Comparison of ENCODE assay signal across 8 mouse cellular contexts in the genomic region with DNA sequence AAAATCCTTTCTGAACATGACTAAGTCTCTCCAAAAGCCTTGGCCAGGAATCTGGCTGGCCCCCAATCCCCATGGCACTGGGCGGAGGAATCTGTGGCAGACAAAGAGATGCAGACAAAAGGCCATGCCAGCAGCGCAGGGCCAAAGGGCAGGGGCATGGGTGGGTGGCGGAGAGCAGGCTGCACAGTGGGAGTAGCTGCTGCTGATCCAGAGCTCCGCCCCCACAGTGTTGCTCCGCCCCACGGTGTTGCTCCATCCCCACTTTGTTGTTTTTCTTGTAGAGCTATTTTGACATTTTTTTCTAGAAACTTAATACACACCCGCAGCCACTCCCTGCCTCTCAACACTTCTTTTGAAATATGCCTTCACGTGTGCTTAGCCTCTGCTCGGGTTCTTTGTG. TPM values are rescaled to one million over a fixed set of nuclear protein-coding genes. Genes with fewer than 3 reads are reported as not detected.
A peak's percentile ranks its signal among the peaks of the same experiment; 100 is the strongest.
DNase-seq lines count a peak whose midpoint lies in the region; ATAC-seq lines count a peak whose summit lies in the region.

No protein-coding gene starts in this region.

- peaks cover 5% of the 10 kb centered on the region; the same call in 1 of the 2 replicates for H3K4me1 ChIP-seq in kidney, embryonic 14.5 days (ENCODE audit: control insufficient read depth, insufficient read depth, low read length)

- no peak overlapping the region for H3K4me3 ChIP-seq in kidney, embryonic 14.5 days (ENCODE audit: low read length)

- peak; percentile 32 to 41 for DNase-seq in layer of hippocampus, postnatal 10 days (ENCODE audit: low spot score in 2 of 2)
- DNase-seq in layer of hippocampus, postnatal 25 days (ENCODE audit: extremely low spot score in 1 of 2, low spot score in 1 of 2), result no peak
- DNase-seq in brain, adult 2 months (ENCODE audit: low read depth, low spot score), result peak; percentile 60
- DNase-seq in gonadal fat pad, adult 2 months (ENCODE audit: low read depth), result peak; percentile 27
- peak; percentile 31 for DNase-seq in mesoderm, embryonic 11.5 days (ENCODE audit: low read depth, low spot score)
- DNase-seq in c-Kit-positive CD71-positive TER-119-positive erythroid progenitor cells, embryonic 14.5 days (ENCODE audit: low spot score), result no peak

- H3K9ac ChIP-seq in kidney, embryonic 14.5 days (ENCODE audit: low read depth, low read length), result no peak overlapping the region

- no peaks in the 10 kb centered on the region for H3K9me3 ChIP-seq in kidney, embryonic 14.5 days (ENCODE audit: control insufficient read depth, low read length)

- WGBS in kidney, embryonic 14.5 days, result 15% methylated on average over 9 of the region's 9 CpGs

- no peaks in the 10 kb centered on the region for H3K27me3 ChIP-seq in kidney, embryonic 14.5 days (ENCODE audit: control insufficient read depth, insufficient read depth, low read length)

- peak; percentile 63 for ATAC-seq in kidney, embryonic 14.5 days (ENCODE audit: low FRiP score, low TSS enrichment)
- no peak; the same call in 1 of the 2 replicates for ATAC-seq in monocyte, adult 5-6 weeks (replicated peaks; ENCODE audit: insufficient number of reproducible peaks, low FRiP score, low TSS enrichment, poor library complexity, severe bottlenecking)

- H3K27ac ChIP-seq in kidney, embryonic 14.5 days (ENCODE audit: low read depth, low read length), result peak overlapping the region; percentile 44; the same call in 1 of the 2 replicates

- H3K36me3 ChIP-seq in kidney, embryonic 14.5 days (ENCODE audit: control insufficient read depth, insufficient read depth, low read length), result no peaks in the 10 kb centered on the region

- no peak overlapping the region for H3K4me2 ChIP-seq in kidney, embryonic 14.5 days (replicated peaks; ENCODE audit: low read depth, low read length)

RNA-seq across cellular contexts. Expression of a gene that starts 31.2 kb away (rescaled TPM):
- total RNA-seq in layer of hippocampus, postnatal 10 days (2021), result under 1 TPM; 0.73 to 0.80 TPM
- 1 to 10 TPM; 1.2 to 1.3 TPM for total RNA-seq in layer of hippocampus, postnatal 25 days (2021)
- 3.4 TPM in 2 replicates for polyA plus RNA-seq in gonadal fat pad, adult 2 months (2012; rRNA removed)
- polyA plus RNA-seq in kidney, embryonic 14.5 days (2014; fragmentation: Nextera tagmentation; extraction: Ambion mirVana), result 0.24 and 0.51 TPM in 2 replicates
- total RNA-seq in monocyte, adult 5-6 weeks (2017), result 44.7 to 96.7 TPM (median 53.9 TPM) in 3 replicates

RNA-seq across cellular contexts. Expression of a gene that starts 54.1 kb away (rescaled TPM):
- total RNA-seq in layer of hippocampus, postnatal 10 days (2021), result 10 to 100 TPM; 62.2 to 76.7 TPM
- total RNA-seq in layer of hippocampus, postnatal 25 days (2021), result 10 to 100 TPM; 54.8 to 57.2 TPM
- polyA plus RNA-seq in gonadal fat pad, adult 2 months (2012; rRNA removed), result 63.7 and 93.0 TPM in 2 replicates
- polyA plus RNA-seq in kidney, embryonic 14.5 days (2014; fragmentation: Nextera tagmentation; extraction: Ambion mirVana), result 161 and 195 TPM in 2 replicates
- total RNA-seq in monocyte, adult 5-6 weeks (2017), result 6.8 to 10.9 TPM (median 10.2 TPM) in 3 replicates

Comparison
In these comparisons a context has a peak if more than half of its experiments do, and no peak if none do; other contexts are left out.
1. DNase-seq: peak in layer of hippocampus, postnatal 10 days (2 of 2), brain, adult 2 months (single experiment), gonadal fat pad, adult 2 months (single experiment) and mesoderm, embryonic 11.5 days (single experiment); none in layer of hippocampus, postnatal 25 days (0 of 2) and c-Kit-positive CD71-positive TER-119-positive erythroid progenitor cells, embryonic 14.5 days (single experiment).
2. RNA of a gene that starts 31.2 kb away (total RNA-seq): 44.7 to 96.7 TPM in monocyte, adult 5-6 weeks; 1.2 to 1.3 TPM in layer of hippocampus, postnatal 25 days and 0.73 to 0.80 TPM in layer of hippocampus, postnatal 10 days; every median in the first group is over 10 times any median in the second.